16 mouse cellular contexts compared by ENCODE assay signal in genomic region chr9:56146326-56146923, GRCm38 (mm10).
"Had no signal": no experiment of that assay in that cellular context is flagged by ENCODE, and none has a peak within 500 bp of the region (broad histone marks: within the 10 kb centered on the region; RNA-seq: fewer than 3 reads in every experiment).

No protein-coding gene starts in this region.

- DNase-seq: kidney, adult 8-10 months; kidney, postnatal 25 days; layer of hippocampus, adult 9-11 months; layer of hippocampus, postnatal 36 days; liver; liver, embryonic 13.5 days; liver, postnatal 0 days; lung, postnatal 14 days; right cerebral cortex, adult 18-20 months had no signal

- H3K27me3 ChIP-seq: limb, embryonic 12.5 days; liver, embryonic 13.5 days; lung, embryonic 15.5 days; megakaryocyte, embryonic 14.5 days; midbrain, embryonic 15.5 days had no signal

- H3K9me3 ChIP-seq: limb, embryonic 12.5 days; liver, embryonic 13.5 days; lung, embryonic 15.5 days; midbrain, embryonic 15.5 days had no signal

- H3K4me2 ChIP-seq: limb, embryonic 12.5 days; liver, embryonic 13.5 days; lung, embryonic 15.5 days; midbrain, embryonic 11.5 days; midbrain, embryonic 15.5 days had no signal

- ATAC-seq: intestine, embryonic 16.5 days; liver, postnatal 0 days; midbrain, embryonic 15.5 days had no signal

- H3K4me3 ChIP-seq: limb, embryonic 12.5 days; liver, embryonic 13.5 days; lung, embryonic 15.5 days; megakaryocyte, embryonic 14.5 days; midbrain, embryonic 15.5 days had no signal

- H3K9ac ChIP-seq: limb, embryonic 12.5 days; liver, embryonic 13.5 days; liver, postnatal 0 days; lung, embryonic 15.5 days; midbrain, embryonic 15.5 days had no signal

- H3K4me1 ChIP-seq: lung, embryonic 15.5 days; megakaryocyte, embryonic 14.5 days; midbrain, embryonic 15.5 days had no signal

- H3K27ac ChIP-seq: limb, embryonic 12.5 days; liver, embryonic 13.5 days; lung, embryonic 15.5 days; macrophage; midbrain, embryonic 15.5 days had no signal
